Mouse (Mus musculus): ENCODE measurements around the gene Gipc3. TPM values are rescaled to one million over a fixed set of nuclear protein-coding genes. Genes with fewer than 3 reads are reported as not detected.

The Gipc3 gene
- total RNA-seq, 2 experiments from 2014 or later: not detected

GRCm38 (mm10) chr10:81325176-81325575, 17.9 kb downstream of the Gipc3 start:
- ATAC-seq (replicated peaks; ENCODE audit: poor library complexity, severe bottlenecking): no peak

GRCm38 (mm10) chr10:81323791-81324530, 19.1 kb downstream of the Gipc3 start:
- ATAC-seq (replicated peaks; ENCODE audit: poor library complexity, severe bottlenecking): no peak

GRCm38 (mm10) chr10:81323141-81323775, 19.8 kb downstream of the Gipc3 start:
- no peak for ATAC-seq (replicated peaks; ENCODE audit: poor library complexity, severe bottlenecking)

- ATAC-seq (replicated peaks; ENCODE audit: poor library complexity, severe bottlenecking): no peak
These were observed 20.6 kb downstream of the Gipc3 start for GRCm38 (mm10) chr10:81322444-81322843.

GRCm38 (mm10) chr10:81321436-81321835, 21.6 kb downstream of the Gipc3 start:
- no peak for ATAC-seq (replicated peaks; ENCODE audit: poor library complexity, severe bottlenecking)

GRCm38 (mm10) chr10:81320550-81321347, 22.3 kb downstream of the Gipc3 start, which contains the start of gene Cactin:
Gene Cactin (plus strand): TSS chr10:81321103.
- peak; percentile 72 for ATAC-seq (replicated peaks; ENCODE audit: poor library complexity, severe bottlenecking)

GRCm38 (mm10) chr10:81319741-81320549, 23.1 kb downstream of the Gipc3 start:
- ATAC-seq (replicated peaks; ENCODE audit: poor library complexity, severe bottlenecking): peak; percentile 65

GRCm38 (mm10) chr10:81319330-81319699, 23.8 kb downstream of the Gipc3 start:
- ATAC-seq (replicated peaks; ENCODE audit: poor library complexity, severe bottlenecking): no peak

- no peak for ATAC-seq (replicated peaks; ENCODE audit: poor library complexity, severe bottlenecking)
These were observed 24.3 kb downstream of the Gipc3 start for GRCm38 (mm10) chr10:81318589-81319329.

GRCm38 (mm10) chr10:81317273-81317672, 25.8 kb downstream of the Gipc3 start:
- no peak for ATAC-seq (replicated peaks; ENCODE audit: poor library complexity, severe bottlenecking)

- no peak for ATAC-seq (replicated peaks; ENCODE audit: poor library complexity, severe bottlenecking)
These were observed 26.6 kb downstream of the Gipc3 start for GRCm38 (mm10) chr10:81316338-81317060.

GRCm38 (mm10) chr10:81315587-81315986, 27.5 kb downstream of the Gipc3 start:
- no peak for ATAC-seq (replicated peaks; ENCODE audit: poor library complexity, severe bottlenecking)

GRCm38 (mm10) chr10:81314201-81314600, 28.9 kb downstream of the Gipc3 start:
- ATAC-seq (replicated peaks; ENCODE audit: poor library complexity, severe bottlenecking): no peak

- no peak for ATAC-seq (replicated peaks; ENCODE audit: poor library complexity, severe bottlenecking)
These were observed 29.5 kb downstream of the Gipc3 start for GRCm38 (mm10) chr10:81313581-81313980.

GRCm38 (mm10) chr10:81309571-81309970, 33.5 kb downstream of the Gipc3 start:
- ATAC-seq (replicated peaks; ENCODE audit: poor library complexity, severe bottlenecking): no peak

- ATAC-seq (replicated peaks; ENCODE audit: poor library complexity, severe bottlenecking): no peak
These were observed 36.0 kb downstream of the Gipc3 start for GRCm38 (mm10) chr10:81306837-81307682.

- no peak for ATAC-seq (replicated peaks; ENCODE audit: poor library complexity, severe bottlenecking)
These were observed 36.8 kb downstream of the Gipc3 start for GRCm38 (mm10) chr10:81306173-81306668.

GRCm38 (mm10) chr10:81305663-81306062, 37.4 kb downstream of the Gipc3 start:
- ATAC-seq (replicated peaks; ENCODE audit: poor library complexity, severe bottlenecking): no peak
